Mouse (Mus musculus) ES-Bruce4 (cell line): ENCODE results near the gene Fam196b. TPM values are rescaled to one million over a fixed set of nuclear protein-coding genes. Genes with fewer than 3 reads are reported as not detected.

Experiments
- H3K27ac ChIP-seq: 2 replicates; pipeline ENCODE4 v1.5.1; 2012; ENCODE audit warnings: low read length, inconsistent platforms; ENCODE audit not compliant: insufficient read depth
- H3K27me3 ChIP-seq: 2 replicates; pipeline ENCODE4 v1.6.1; 2012; ENCODE audit warnings: mild to moderate bottlenecking, low read length, inconsistent platforms; ENCODE audit not compliant: control insufficient read depth, poor library complexity, insufficient read depth, severe bottlenecking
- H3K36me3 ChIP-seq: 2 replicates; pipeline ENCODE4 v1.6.1; 2012; ENCODE audit warnings: inconsistent platforms, mild to moderate bottlenecking, low read length, moderate library complexity; ENCODE audit not compliant: control insufficient read depth, poor library complexity, insufficient read depth, severe bottlenecking
- H3K4me1 ChIP-seq: one replicate; pipeline ENCODE4 v1.8.1; 2011; ENCODE audit warnings: low read length; ENCODE audit not compliant: control insufficient read depth, insufficient read depth
- H3K4me3 ChIP-seq: 2 replicates; pipeline ENCODE4 v1.5.1; 2011; ENCODE audit warnings: low read depth, mild to moderate bottlenecking, low read length
- H3K9ac ChIP-seq: 2 replicates; pipeline ENCODE4 v1.6.1; 2012; ENCODE audit warnings: low read depth, mild to moderate bottlenecking, inconsistent platforms; ENCODE audit not compliant: poor library complexity, severe bottlenecking
- H3K9me3 ChIP-seq: replicated peaks from 2 replicates; pipeline ENCODE4 v1.6.1; 2012; ENCODE audit warnings: mild to moderate bottlenecking, low read length, inconsistent platforms; ENCODE audit not compliant: control insufficient read depth, poor library complexity, insufficient read depth, severe bottlenecking
- CTCF ChIP-seq: IDR thresholded peaks from one replicate; pipeline ENCODE4 v1.8.1; 2011; ENCODE audit warnings: low read depth, low read length
- EP300 ChIP-seq: IDR thresholded peaks from 2 replicates; pipeline ENCODE4 v1.6.1; 2011; ENCODE audit warnings: low read depth, low read length; ENCODE audit not compliant: insufficient read depth
- POLR2A ChIP-seq: IDR thresholded peaks from one replicate; pipeline ENCODE4 v1.8.1; 2011; ENCODE audit warnings: low read length; ENCODE audit not compliant: insufficient read depth
- polyA plus RNA-seq: library from polyadenylated mRNA; stranded (reverse); fragments of >200 nt; gene quantifications from 2 replicates; pipeline ENCODE4 v1.2.4, GENCODE M21; 2011; ENCODE audit warnings: low read depth; ENCODE audit not compliant: missing spikeins, insufficient read depth, insufficient read length

The Fam196b gene
- not detected in 2 replicates for polyA plus RNA-seq

- Histone ChIP-seq H3K36me3 (no peaks in the 10 kb centered on the region), H3K4me1 (peaks cover 2% of the 10 kb centered on the region), H3K27me3 (no peaks in the 10 kb centered on the region), H3K27ac (peak within 1 kb of the TSS; percentile 52), H3K9ac (peak within 1 kb of the TSS; percentile 43; the same call in 1 of the 2 replicates), H3K4me3 (no peak within 1 kb of the TSS), H3K9me3 (no peaks in the 10 kb centered on the region)
- 0 out of 2 replicates have a peak, but pooled peaks have one; percentile 33 for TF ChIP-seq EP300
- no peak for TF ChIP-seq CTCF
Observed at GRCm38 (mm10) chr11:34314534-34315379, at the start of gene Fam196b. Fam196b (plus strand) TSS chr11:34314822.

GRCm38 (mm10) chr11:34272016-34272415, 42.6 kb upstream of the Fam196b start:
- no peaks in the 10 kb centered on the region for H3K4me1 ChIP-seq
- no peak overlapping the region for H3K9ac ChIP-seq
- H3K27ac ChIP-seq: no peak overlapping the region
- TF ChIP-seq POLR2A (no peak), CTCF (no peak), EP300 (no peak)
- no peak overlapping the region for H3K4me3 ChIP-seq
- H3K9me3 ChIP-seq: no peaks in the 10 kb centered on the region
- no peaks in the 10 kb centered on the region for H3K36me3 ChIP-seq
- H3K27me3 ChIP-seq: no peaks in the 10 kb centered on the region

GRCm38 (mm10) chr11:34275941-34276340, 38.7 kb upstream of the Fam196b start:
- Histone ChIP-seq H3K4me3 (no peak overlapping the region), H3K9me3 (no peaks in the 10 kb centered on the region), H3K9ac (no peak overlapping the region), H3K4me1 (no peaks in the 10 kb centered on the region), H3K36me3 (no peaks in the 10 kb centered on the region), H3K27ac (no peak overlapping the region), H3K27me3 (no peaks in the 10 kb centered on the region)
- TF ChIP-seq CTCF: peak; percentile 55
- no peak for TF ChIP-seq POLR2A
- no peak for TF ChIP-seq EP300

GRCm38 (mm10) chr11:34276363-34277046, 38.1 kb upstream of the Fam196b start:
- Histone ChIP-seq H3K9ac (no peak overlapping the region), H3K27me3 (no peaks in the 10 kb centered on the region), H3K9me3 (no peaks in the 10 kb centered on the region), H3K4me3 (no peak overlapping the region), H3K4me1 (no peaks in the 10 kb centered on the region), H3K36me3 (no peaks in the 10 kb centered on the region), H3K27ac (no peak overlapping the region)
- TF ChIP-seq CTCF (no peak), POLR2A (no peak), EP300 (no peak)

- H3K27me3 ChIP-seq: no peaks in the 10 kb centered on the region
- no peaks in the 10 kb centered on the region for H3K4me1 ChIP-seq
- H3K27ac ChIP-seq: no peak overlapping the region
- no peaks in the 10 kb centered on the region for H3K36me3 ChIP-seq
- H3K9me3 ChIP-seq: no peaks in the 10 kb centered on the region
- TF ChIP-seq POLR2A (no peak), EP300 (no peak), CTCF (no peak)
- H3K9ac ChIP-seq: no peak overlapping the region
- no peak overlapping the region for H3K4me3 ChIP-seq
Observed at GRCm38 (mm10) chr11:34277047-34277445, 37.6 kb upstream of the Fam196b start.
